Mouse (Mus musculus): ENCODE data around the gene Kifc3. TPM values are rescaled to one million over a fixed set of nuclear protein-coding genes. Genes with fewer than 3 reads are reported as not detected.

The Kifc3 gene
- polyA plus RNA-seq, 1 experiment from 2014 or later: 16.9 TPM

DNA sequence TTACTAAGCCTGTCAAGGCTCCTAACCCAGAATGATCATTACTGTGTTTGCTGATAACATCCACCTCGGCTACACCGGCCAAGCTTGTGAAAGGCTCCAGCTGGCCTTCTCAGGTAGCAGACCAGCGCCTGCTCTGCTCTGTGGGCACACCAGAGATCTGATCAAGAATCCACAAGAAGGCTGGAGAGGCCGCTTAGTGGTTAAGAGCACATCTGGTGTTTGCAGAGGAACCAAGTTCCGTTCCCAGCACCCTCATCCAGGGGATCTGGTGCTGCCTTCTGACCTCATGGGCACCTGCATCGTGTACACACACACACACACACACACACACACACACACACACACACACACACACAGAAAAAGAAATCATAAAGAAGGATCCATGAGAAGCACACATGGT lies 46.5 kb downstream of the Kifc3 start:
- ATAC-seq (replicated peaks; ENCODE audit: extremely low read depth, insufficient read depth, low FRiP score): no peak
- no peak overlapping the region for H3K4me3 ChIP-seq (ENCODE audit: low read length)
- H3K4me1 ChIP-seq (ENCODE audit: control insufficient read depth, insufficient read depth, low read length): peaks cover 5% of the 10 kb centered on the region; the same call in 1 of the 2 replicates
- H3K36me3 ChIP-seq (ENCODE audit: control insufficient read depth, insufficient read depth): no peaks in the 10 kb centered on the region
- 69% methylated on average over 6 of the region's 6 CpGs for WGBS
- H3K27ac ChIP-seq (ENCODE audit: low read length): no peak overlapping the region
- H3K9me3 ChIP-seq (replicated peaks; ENCODE audit: control insufficient read depth, low read length): no peaks in the 10 kb centered on the region
- H3K27me3 ChIP-seq (ENCODE audit: control insufficient read depth, insufficient read depth, low read length): no peaks in the 10 kb centered on the region
- no peak overlapping the region for H3K9ac ChIP-seq (ENCODE audit: low read length)
- H3K4me2 ChIP-seq (ENCODE audit: low read depth, low read length): no peak overlapping the region

DNA sequence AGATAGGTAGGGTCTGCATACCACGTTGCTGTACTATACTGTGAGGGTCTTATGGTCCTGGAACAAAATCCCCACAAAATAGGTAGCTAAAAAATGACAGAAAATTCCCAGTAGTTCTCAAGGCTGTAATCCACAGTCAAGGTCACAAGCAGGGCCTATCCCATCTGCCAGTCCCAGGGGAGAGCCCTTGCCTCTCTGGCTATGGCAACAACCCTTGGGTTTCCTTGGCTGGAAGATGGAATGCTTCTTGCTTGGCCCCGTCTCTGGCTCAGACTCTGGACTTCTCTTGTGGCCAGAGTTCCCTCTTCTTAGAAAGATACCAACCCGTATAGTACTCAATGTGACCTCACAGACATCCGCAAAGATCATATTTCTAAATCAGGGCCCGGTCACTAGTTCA lies 47.3 kb downstream of the Kifc3 start:
- Histone ChIP-seq H3K36me3 (ENCODE audit: control insufficient read depth, insufficient read depth) (no peaks in the 10 kb centered on the region), H3K27me3 (ENCODE audit: control insufficient read depth, insufficient read depth, low read length) (no peaks in the 10 kb centered on the region), H3K4me1 (ENCODE audit: control insufficient read depth, insufficient read depth, low read length) (peaks cover 5% of the 10 kb centered on the region; the same call in 1 of the 2 replicates), H3K27ac (ENCODE audit: low read length) (no peak overlapping the region), H3K4me2 (ENCODE audit: low read depth, low read length) (no peak overlapping the region), H3K4me3 (ENCODE audit: low read length) (no peak overlapping the region), H3K9ac (ENCODE audit: low read length) (no peak overlapping the region), H3K9me3 (replicated peaks; ENCODE audit: control insufficient read depth, low read length) (no peaks in the 10 kb centered on the region)
- ATAC-seq (replicated peaks; ENCODE audit: extremely low read depth, insufficient read depth, low FRiP score): no peak
- 82% methylated on average over 5 of the region's 5 CpGs for WGBS

DNA sequence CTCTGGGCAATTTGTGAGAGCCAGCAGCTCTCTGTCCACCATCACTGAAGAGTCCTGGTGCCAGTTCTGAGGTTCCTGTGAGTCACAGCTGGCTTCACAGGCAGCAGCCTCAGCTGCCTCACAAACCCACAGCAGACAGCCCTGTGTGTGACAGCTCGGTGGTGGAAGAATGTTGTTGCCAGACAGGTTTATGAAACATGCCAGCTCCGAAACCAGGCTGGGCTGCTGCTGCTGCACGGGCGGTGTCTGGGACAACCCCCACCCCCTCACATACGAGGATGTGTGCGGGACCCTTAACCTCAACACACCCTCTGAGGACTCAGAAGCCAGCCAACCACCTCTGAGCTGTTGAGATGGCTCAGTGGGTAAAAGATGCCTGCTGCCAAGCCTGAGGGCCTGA lies 48.0 kb downstream of the Kifc3 start:
- Histone ChIP-seq H3K4me3 (ENCODE audit: low read length) (no peak overlapping the region), H3K27ac (ENCODE audit: low read length) (no peak overlapping the region), H3K4me1 (ENCODE audit: control insufficient read depth, insufficient read depth, low read length) (peaks cover 5% of the 10 kb centered on the region; the same call in 1 of the 2 replicates), H3K9ac (ENCODE audit: low read length) (no peak overlapping the region), H3K9me3 (replicated peaks; ENCODE audit: control insufficient read depth, low read length) (no peaks in the 10 kb centered on the region), H3K36me3 (ENCODE audit: control insufficient read depth, insufficient read depth) (no peaks in the 10 kb centered on the region), H3K27me3 (ENCODE audit: control insufficient read depth, insufficient read depth, low read length) (no peaks in the 10 kb centered on the region), H3K4me2 (ENCODE audit: low read depth, low read length) (no peak overlapping the region)
- no peak for ATAC-seq (replicated peaks; ENCODE audit: extremely low read depth, insufficient read depth, low FRiP score)
- WGBS: 42% methylated on average over 6 of the region's 6 CpGs

DNA sequence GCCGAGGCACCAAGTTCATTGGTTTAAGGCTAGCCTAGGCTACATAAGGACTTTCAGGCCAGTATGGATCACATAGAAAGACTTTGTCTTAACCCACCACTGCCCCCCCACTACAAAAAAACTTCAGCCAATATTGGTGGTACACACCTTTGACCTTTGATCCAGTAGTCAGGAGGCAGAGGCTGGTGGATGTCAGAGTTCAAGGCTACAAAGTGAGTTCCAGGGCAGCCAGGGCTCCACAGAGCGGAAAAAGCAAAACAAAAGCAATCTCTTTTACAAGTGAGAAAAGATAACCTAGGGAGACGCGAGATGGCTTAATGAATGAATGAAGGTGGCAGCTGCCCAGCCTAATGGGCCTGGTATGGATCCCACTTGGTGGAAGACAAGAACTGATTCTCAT lies 48.6 kb downstream of the Kifc3 start:
- WGBS: 65% methylated on average over 4 of the region's 4 CpGs
- ATAC-seq (replicated peaks; ENCODE audit: extremely low read depth, insufficient read depth, low FRiP score): no peak
- Histone ChIP-seq H3K27me3 (ENCODE audit: control insufficient read depth, insufficient read depth, low read length) (no peaks in the 10 kb centered on the region), H3K27ac (ENCODE audit: low read length) (no peak overlapping the region), H3K4me3 (ENCODE audit: low read length) (no peak overlapping the region), H3K4me2 (ENCODE audit: low read depth, low read length) (no peak overlapping the region), H3K9me3 (replicated peaks; ENCODE audit: control insufficient read depth, low read length) (no peaks in the 10 kb centered on the region), H3K9ac (ENCODE audit: low read length) (no peak overlapping the region), H3K4me1 (ENCODE audit: control insufficient read depth, insufficient read depth, low read length) (peaks cover 5% of the 10 kb centered on the region; the same call in 1 of the 2 replicates), H3K36me3 (ENCODE audit: control insufficient read depth, insufficient read depth) (no peaks in the 10 kb centered on the region)

DNA sequence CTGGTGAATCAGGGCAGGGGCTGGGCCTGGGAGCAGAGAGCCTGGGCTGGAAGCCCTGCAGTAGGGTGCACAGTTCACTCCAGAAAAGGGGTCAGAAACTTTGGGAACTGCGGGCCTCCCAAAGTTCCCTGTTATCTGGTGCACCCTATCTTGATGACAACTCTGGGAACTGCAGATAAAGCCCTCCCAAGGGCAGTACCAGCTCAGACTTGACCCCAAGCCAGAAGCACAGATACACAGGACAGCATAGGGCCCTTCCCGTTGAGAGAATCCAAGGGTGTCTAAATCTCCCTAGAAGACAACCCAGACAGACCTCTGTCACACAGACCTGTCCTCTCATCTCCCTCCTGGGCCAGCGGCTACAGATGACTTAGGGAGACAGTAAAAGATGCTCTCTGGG lies 52.0 kb downstream of the Kifc3 start:
- Histone ChIP-seq H3K27me3 (ENCODE audit: control insufficient read depth, insufficient read depth, low read length) (no peaks in the 10 kb centered on the region), H3K27ac (ENCODE audit: low read length) (no peak overlapping the region), H3K4me2 (ENCODE audit: low read depth, low read length) (no peak overlapping the region), H3K4me3 (ENCODE audit: low read length) (no peak overlapping the region), H3K36me3 (ENCODE audit: control insufficient read depth, insufficient read depth) (no peaks in the 10 kb centered on the region), H3K4me1 (ENCODE audit: control insufficient read depth, insufficient read depth, low read length) (peaks cover 8% of the 10 kb centered on the region), H3K9ac (ENCODE audit: low read length) (no peak overlapping the region), H3K9me3 (replicated peaks; ENCODE audit: control insufficient read depth, low read length) (no peaks in the 10 kb centered on the region)
- 64% methylated on average over 3 of the region's 3 CpGs for WGBS
- no peak for ATAC-seq (replicated peaks; ENCODE audit: extremely low read depth, insufficient read depth, low FRiP score)

DNA sequence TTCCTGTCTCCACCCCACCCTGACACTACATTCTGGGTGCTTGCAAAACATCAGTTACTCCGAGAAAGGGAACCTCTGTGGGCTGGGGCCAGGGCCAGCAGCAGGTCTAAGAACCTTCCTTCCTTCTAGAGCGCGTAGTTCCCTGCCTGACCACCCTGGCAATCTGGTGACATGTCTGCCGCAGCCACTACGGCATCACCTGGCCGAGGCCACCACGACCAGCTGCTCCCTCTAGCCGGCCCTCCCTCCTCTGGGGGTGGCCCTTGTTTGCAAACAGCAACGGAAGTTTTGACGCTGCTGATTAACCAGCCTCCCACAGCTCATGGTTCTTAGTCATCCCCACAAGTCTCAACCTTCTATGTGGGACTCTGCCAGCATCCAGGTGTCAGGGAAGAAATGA lies 53.2 kb downstream of the Kifc3 start:
- WGBS: 43% methylated on average over 10 of the region's 10 CpGs
- H3K4me2 ChIP-seq (ENCODE audit: low read depth, low read length): no peak overlapping the region

DNA sequence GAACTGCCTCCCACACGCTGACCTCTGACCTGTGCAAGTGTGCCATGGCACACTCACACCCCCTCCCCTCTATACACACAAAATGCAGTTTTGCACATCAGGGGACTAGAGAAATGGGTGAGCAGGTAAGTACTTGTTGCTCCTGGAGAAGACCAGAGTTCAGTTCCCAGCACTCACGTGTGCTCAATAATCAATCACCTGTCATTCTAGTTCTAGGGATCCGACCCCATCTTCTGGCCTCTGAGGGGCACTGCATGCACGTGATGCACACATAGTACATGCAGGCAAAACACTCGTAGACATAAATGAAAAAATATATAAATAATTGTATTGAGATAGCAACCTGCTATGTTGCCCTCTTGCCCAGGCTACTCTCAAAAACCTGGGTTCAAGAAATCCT lies 55.8 kb downstream of the Kifc3 start:
- Histone ChIP-seq H3K9me3 (replicated peaks; ENCODE audit: control insufficient read depth, low read length) (no peaks in the 10 kb centered on the region), H3K9ac (ENCODE audit: low read length) (no peak overlapping the region), H3K36me3 (ENCODE audit: control insufficient read depth, insufficient read depth) (no peaks in the 10 kb centered on the region), H3K27me3 (ENCODE audit: control insufficient read depth, insufficient read depth, low read length) (no peaks in the 10 kb centered on the region), H3K4me1 (ENCODE audit: control insufficient read depth, insufficient read depth, low read length) (peaks cover 18% of the 10 kb centered on the region), H3K4me3 (ENCODE audit: low read length) (no peak overlapping the region), H3K27ac (ENCODE audit: low read length) (no peak overlapping the region), H3K4me2 (ENCODE audit: low read depth, low read length) (no peak overlapping the region)
- WGBS: 90% methylated on average over 5 of the region's 5 CpGs
- no peak for ATAC-seq (replicated peaks; ENCODE audit: extremely low read depth, insufficient read depth, low FRiP score)

More for the DNA sequence above, 53.2 kb downstream of the Kifc3 start:
- Histone ChIP-seq H3K27ac (ENCODE audit: low read length) (no peak overlapping the region), H3K9ac (ENCODE audit: low read length) (no peak overlapping the region), H3K9me3 (replicated peaks; ENCODE audit: control insufficient read depth, low read length) (no peaks in the 10 kb centered on the region), H3K27me3 (ENCODE audit: control insufficient read depth, insufficient read depth, low read length) (no peaks in the 10 kb centered on the region), H3K36me3 (ENCODE audit: control insufficient read depth, insufficient read depth) (no peaks in the 10 kb centered on the region), H3K4me3 (ENCODE audit: low read length) (no peak overlapping the region), H3K4me1 (ENCODE audit: control insufficient read depth, insufficient read depth, low read length) (peaks cover 4% of the 10 kb centered on the region; the same call in 1 of the 2 replicates)
- no peak for ATAC-seq (replicated peaks; ENCODE audit: extremely low read depth, insufficient read depth, low FRiP score)

DNA sequence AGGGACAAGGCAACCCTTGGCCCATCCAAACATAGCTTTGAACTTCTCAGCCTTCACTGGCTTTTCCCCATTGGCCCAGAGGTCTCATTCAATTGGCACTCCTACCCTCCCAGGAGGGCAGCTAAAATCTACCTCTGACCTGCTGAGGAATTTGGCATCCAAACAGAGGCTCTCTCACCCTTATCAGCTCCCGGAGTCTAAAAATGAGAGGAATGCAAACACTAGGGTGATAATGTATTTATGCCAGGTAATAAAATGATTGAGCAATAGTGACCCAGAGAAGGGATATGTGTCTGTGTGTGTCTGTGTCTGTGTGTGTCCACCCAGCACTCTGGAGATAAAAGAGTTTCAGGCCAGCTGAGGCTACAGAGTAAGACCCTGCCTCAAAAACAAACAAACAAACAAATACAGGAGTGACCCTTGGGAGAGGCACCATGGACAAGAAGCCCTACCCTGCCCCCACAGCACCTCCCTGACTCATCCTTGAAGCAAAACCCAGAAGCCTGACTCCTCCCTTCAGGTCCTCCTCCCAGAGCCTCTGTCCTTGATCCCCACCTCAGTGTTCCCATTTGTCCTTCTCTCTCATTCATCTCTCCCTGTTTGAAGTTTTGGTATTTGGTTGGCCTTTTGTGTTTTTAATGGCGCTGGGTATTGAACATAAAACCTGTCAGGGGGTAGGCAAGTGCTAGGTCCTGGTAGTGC lies 56.4 kb downstream of the Kifc3 start:
- WGBS: 51% methylated on average over 2 of the region's 2 CpGs
- ATAC-seq (replicated peaks; ENCODE audit: extremely low read depth, insufficient read depth, low FRiP score): no peak
- H3K4me2 ChIP-seq (ENCODE audit: low read depth, low read length): no peak overlapping the region

DNA sequence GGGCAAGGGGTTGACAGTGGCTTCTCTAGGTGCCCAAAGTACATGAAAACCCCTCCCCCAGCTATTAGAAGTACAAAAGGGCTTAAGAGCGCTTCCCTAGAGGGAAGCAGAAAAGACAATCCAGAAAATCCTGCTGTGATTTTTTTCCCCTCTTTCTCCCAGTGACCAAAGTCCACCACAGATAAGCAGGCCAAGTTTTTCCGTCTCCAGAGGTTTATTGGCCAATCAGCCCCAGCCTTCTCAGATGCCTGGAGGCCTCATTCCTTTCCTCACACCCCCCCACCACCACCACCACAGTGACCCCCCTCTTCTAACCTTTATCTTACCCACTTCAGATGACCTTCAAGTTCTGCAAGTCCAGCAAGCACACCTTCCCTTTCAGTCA lies 58.0 kb downstream of the Kifc3 start:
- Histone ChIP-seq H3K4me3 (ENCODE audit: low read length) (no peak overlapping the region), H3K9me3 (replicated peaks; ENCODE audit: control insufficient read depth, low read length) (no peaks in the 10 kb centered on the region), H3K36me3 (ENCODE audit: control insufficient read depth, insufficient read depth) (no peaks in the 10 kb centered on the region), H3K27me3 (ENCODE audit: control insufficient read depth, insufficient read depth, low read length) (no peaks in the 10 kb centered on the region), H3K9ac (ENCODE audit: low read length) (no peak overlapping the region), H3K4me2 (ENCODE audit: low read depth, low read length) (no peak overlapping the region), H3K4me1 (ENCODE audit: control insufficient read depth, insufficient read depth, low read length) (peaks cover 34% of the 10 kb centered on the region), H3K27ac (ENCODE audit: low read length) (no peak overlapping the region)
- no peak for ATAC-seq (replicated peaks; ENCODE audit: extremely low read depth, insufficient read depth, low FRiP score)
- WGBS: 59% methylated on average over 2 of the region's 2 CpGs

More for the DNA sequence above, 56.4 kb downstream of the Kifc3 start:
- Histone ChIP-seq H3K9ac (ENCODE audit: low read length) (no peak overlapping the region), H3K4me1 (ENCODE audit: control insufficient read depth, insufficient read depth, low read length) (peaks cover 21% of the 10 kb centered on the region), H3K4me3 (ENCODE audit: low read length) (no peak overlapping the region), H3K9me3 (replicated peaks; ENCODE audit: control insufficient read depth, low read length) (no peaks in the 10 kb centered on the region), H3K27ac (ENCODE audit: low read length) (no peak overlapping the region), H3K36me3 (ENCODE audit: control insufficient read depth, insufficient read depth) (no peaks in the 10 kb centered on the region), H3K27me3 (ENCODE audit: control insufficient read depth, insufficient read depth, low read length) (no peaks in the 10 kb centered on the region)

Measured in heart, embryonic 16.5 days (tissue).